Mouse (Mus musculus) embryo, embryonic 9.5 days (tissue): ENCODE results near the gene Ehbp1.

Experiments used
- DNase-seq: peaks from one replicate; pipeline ENCODE4 v3.0.0-alpha.2; 2017; ENCODE audit errors: extremely low spot score

Ehbp1 gene

GRCm38 (mm10) chr11:21968922-21969321, 373.2 kb downstream of the Ehbp1 start:
- no peak for DNase-seq
